Mouse (Mus musculus): ENCODE measurements around the gene Cnot6l. TPM values are rescaled to one million over a fixed set of nuclear protein-coding genes. Genes with fewer than 3 reads are reported as not detected.

Gene Cnot6l
- polyA plus RNA-seq, 1 experiment from 2014 or later, result 12.1 TPM

DNA sequence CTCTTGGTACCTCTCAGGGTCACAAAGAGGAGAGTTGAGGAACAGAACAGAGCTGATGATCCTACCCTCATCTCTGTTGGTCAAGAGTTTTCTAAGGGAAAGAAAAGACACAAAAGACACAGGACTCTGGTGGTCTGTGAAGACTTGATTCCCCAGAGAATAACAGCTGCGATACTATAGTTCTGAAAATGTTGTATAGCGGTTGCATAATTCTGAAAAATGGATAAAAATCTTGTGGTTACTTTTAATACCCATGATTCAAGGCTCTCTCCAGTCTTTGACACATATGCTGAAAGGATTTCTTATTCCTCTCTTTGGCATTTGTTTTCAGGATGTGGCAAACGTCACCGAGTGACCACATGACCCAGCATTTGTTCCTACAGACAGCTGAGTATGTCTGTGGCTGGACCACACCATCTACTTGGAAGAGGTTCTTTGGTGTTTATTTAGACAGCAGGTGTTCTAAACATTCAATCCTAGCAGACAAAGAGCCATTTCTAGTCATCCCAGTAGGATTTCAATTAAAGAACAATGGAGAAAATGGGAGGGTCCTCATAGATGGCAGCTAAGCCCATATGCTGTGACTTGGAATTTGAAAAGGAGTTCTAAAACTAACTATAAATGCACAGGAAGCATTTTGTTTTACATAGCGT is 124.7 kb downstream of the Cnot6l start:
- WGBS, result 62% methylated on average over 5 of the region's 5 CpGs
- H3K9ac ChIP-seq (ENCODE audit: low read depth, low read length), result no peak overlapping the region
- ATAC-seq, result no peak
- H3K4me2 ChIP-seq (ENCODE audit: low read length), result no peak overlapping the region
- no peak overlapping the region for H3K4me3 ChIP-seq (ENCODE audit: low read depth, low read length)
- no peaks in the 10 kb centered on the region for H3K9me3 ChIP-seq (replicated peaks; ENCODE audit: control insufficient read depth, low read length, poor library complexity, severe bottlenecking)
- no peaks in the 10 kb centered on the region for H3K4me1 ChIP-seq (ENCODE audit: control insufficient read depth, insufficient read depth, low read length)
- no peaks in the 10 kb centered on the region for H3K36me3 ChIP-seq (ENCODE audit: control insufficient read depth, insufficient read depth, low read length)
- no peaks in the 10 kb centered on the region for H3K27me3 ChIP-seq (ENCODE audit: control insufficient read depth, insufficient read depth, low read depth, low read length)
- H3K27ac ChIP-seq (ENCODE audit: low read length), result no peak overlapping the region

- no peak overlapping the region for H3K4me2 ChIP-seq (ENCODE audit: low read length)
- no peaks in the 10 kb centered on the region for H3K4me1 ChIP-seq (ENCODE audit: control insufficient read depth, insufficient read depth, low read length)
- H3K9ac ChIP-seq (ENCODE audit: low read depth, low read length), result no peak overlapping the region
- WGBS, result 56% methylated on average over 8 of the region's 8 CpGs
- no peak overlapping the region for H3K27ac ChIP-seq (ENCODE audit: low read length)
- H3K4me3 ChIP-seq (ENCODE audit: low read depth, low read length), result no peak overlapping the region
- H3K36me3 ChIP-seq (ENCODE audit: control insufficient read depth, insufficient read depth, low read length), result no peaks in the 10 kb centered on the region
- H3K9me3 ChIP-seq (replicated peaks; ENCODE audit: control insufficient read depth, low read length, poor library complexity, severe bottlenecking), result no peaks in the 10 kb centered on the region
- H3K27me3 ChIP-seq (ENCODE audit: control insufficient read depth, insufficient read depth, low read depth, low read length), result no peaks in the 10 kb centered on the region
- no peak for ATAC-seq
Observed at GRCm38 (mm10) chr5:96037684-96038121, 126.3 kb downstream of the Cnot6l start.

GRCm38 (mm10) chr5:96036125-96036672 is 127.8 kb downstream of the Cnot6l start:
- no peak overlapping the region for H3K4me2 ChIP-seq (ENCODE audit: low read length)
- H3K4me1 ChIP-seq (ENCODE audit: control insufficient read depth, insufficient read depth, low read length), result no peaks in the 10 kb centered on the region
- no peak overlapping the region for H3K9ac ChIP-seq (ENCODE audit: low read depth, low read length)
- ATAC-seq, result no peak
- no peaks in the 10 kb centered on the region for H3K27me3 ChIP-seq (ENCODE audit: control insufficient read depth, insufficient read depth, low read depth, low read length)
- WGBS, result 73% methylated on average over 7 of the region's 7 CpGs
- H3K27ac ChIP-seq (ENCODE audit: low read length), result no peak overlapping the region
- H3K36me3 ChIP-seq (ENCODE audit: control insufficient read depth, insufficient read depth, low read length), result no peaks in the 10 kb centered on the region
- no peak overlapping the region for H3K4me3 ChIP-seq (ENCODE audit: low read depth, low read length)
- no peaks in the 10 kb centered on the region for H3K9me3 ChIP-seq (replicated peaks; ENCODE audit: control insufficient read depth, low read length, poor library complexity, severe bottlenecking)

DNA sequence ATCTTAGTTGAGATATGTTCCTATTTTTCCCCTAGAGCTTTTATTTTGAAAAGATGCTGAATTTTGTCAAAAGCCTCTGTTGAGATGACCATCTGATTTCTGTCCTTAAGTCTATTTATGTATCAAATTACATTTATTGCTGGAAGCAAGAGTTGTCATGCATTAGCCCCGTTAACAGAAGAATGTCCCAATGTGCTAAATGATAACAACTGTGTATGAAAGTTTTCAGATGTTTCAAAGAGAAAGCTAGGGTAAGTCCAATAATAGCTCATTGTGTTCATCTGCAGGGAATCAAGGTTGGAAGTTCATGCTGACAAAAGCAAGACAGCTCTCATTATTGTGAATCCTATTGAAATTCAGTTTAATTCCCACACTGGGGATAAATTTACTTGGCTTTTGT is 129.9 kb downstream of the Cnot6l start:
- Histone ChIP-seq H3K9me3 (replicated peaks; ENCODE audit: control insufficient read depth, low read length, poor library complexity, severe bottlenecking) (no peaks in the 10 kb centered on the region), H3K36me3 (ENCODE audit: control insufficient read depth, insufficient read depth, low read length) (no peaks in the 10 kb centered on the region), H3K27ac (ENCODE audit: low read length) (no peak overlapping the region), H3K27me3 (ENCODE audit: control insufficient read depth, insufficient read depth, low read depth, low read length) (no peaks in the 10 kb centered on the region), H3K4me1 (ENCODE audit: control insufficient read depth, insufficient read depth, low read length) (no peaks in the 10 kb centered on the region), H3K4me3 (ENCODE audit: low read depth, low read length) (no peak overlapping the region), H3K9ac (ENCODE audit: low read depth, low read length) (no peak overlapping the region), H3K4me2 (ENCODE audit: low read length) (no peak overlapping the region)
- ATAC-seq, result no peak
- WGBS, result 21% methylated on average over 1 of the region's 1 CpGs

DNA sequence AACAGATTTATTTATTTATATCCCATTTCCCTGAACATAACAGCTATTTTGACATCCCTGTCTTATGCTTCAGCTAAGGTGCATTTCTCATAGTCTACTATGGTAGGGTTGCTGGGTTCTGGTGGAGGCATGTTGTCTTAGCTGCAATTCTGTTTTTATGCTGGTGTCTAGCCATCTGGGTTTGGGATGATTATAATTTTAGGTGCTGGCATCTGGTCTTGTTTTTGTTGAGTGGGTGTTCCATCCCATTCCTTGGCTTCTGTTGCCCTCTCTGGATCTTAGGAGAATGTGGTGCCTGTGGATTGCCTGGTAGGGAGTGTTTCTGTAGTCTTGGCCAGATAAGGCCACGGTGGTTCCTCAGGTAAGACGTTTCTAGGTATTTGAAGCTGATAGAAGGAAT is 134.2 kb downstream of the Cnot6l start:
- Histone ChIP-seq H3K4me1 (ENCODE audit: control insufficient read depth, insufficient read depth, low read length) (no peaks in the 10 kb centered on the region), H3K27ac (ENCODE audit: low read length) (no peak overlapping the region), H3K36me3 (ENCODE audit: control insufficient read depth, insufficient read depth, low read length) (no peaks in the 10 kb centered on the region), H3K4me3 (ENCODE audit: low read depth, low read length) (no peak overlapping the region), H3K9me3 (replicated peaks; ENCODE audit: control insufficient read depth, low read length, poor library complexity, severe bottlenecking) (no peaks in the 10 kb centered on the region), H3K9ac (ENCODE audit: low read depth, low read length) (no peak overlapping the region), H3K27me3 (ENCODE audit: control insufficient read depth, insufficient read depth, low read depth, low read length) (no peaks in the 10 kb centered on the region), H3K4me2 (ENCODE audit: low read length) (no peak overlapping the region)
- 78% methylated on average over 2 of the region's 2 CpGs for WGBS
- ATAC-seq, result no peak

Other genes with a start within 250 kb of the Cnot6l start
- 0.19 and 0.79 TPM in 2 replicates for gene Cxcl13, start 207.2 kb downstream of the Cnot6l start, polyA plus RNA-seq (2015; fragmentation: Nextera tagmentation; extraction: Ambion mirVana)
- gene Mrpl1, start 45.3 kb upstream of the Cnot6l start, polyA plus RNA-seq (2015; fragmentation: Nextera tagmentation; extraction: Ambion mirVana), result 15.2 and 16.5 TPM in 2 replicates
- 4.2 and 4.6 TPM in 2 replicates for gene Fras1, start 209.8 kb upstream of the Cnot6l start, polyA plus RNA-seq (2015; fragmentation: Nextera tagmentation; extraction: Ambion mirVana)